Comparison of ENCODE assay signal across 8 mouse cellular contexts in the genomic region with DNA sequence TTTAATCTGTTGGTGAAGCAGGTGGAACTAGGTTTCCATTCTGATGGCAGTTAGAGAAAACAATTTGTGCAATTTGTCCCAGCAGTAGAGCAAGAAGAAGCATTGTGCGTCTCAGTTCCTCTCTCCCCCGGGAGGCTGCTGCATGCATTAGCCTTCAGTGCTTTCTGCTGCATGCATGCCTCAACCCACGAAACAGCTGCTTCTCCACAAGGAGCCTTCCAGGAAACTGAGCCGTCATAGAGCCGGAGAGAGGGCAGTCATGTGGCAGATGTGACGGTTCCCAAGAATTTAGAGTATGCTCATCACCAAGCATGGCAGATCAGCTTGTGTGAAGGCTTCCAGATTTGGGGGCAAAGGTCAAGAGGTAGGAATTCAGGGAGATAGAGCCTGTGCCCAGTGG.
DNase-seq lines count a peak whose midpoint lies in the region.
"Had no signal": no experiment of that assay in that cellular context is flagged by ENCODE, and none has a peak within 500 bp of the region (broad histone marks: within the 10 kb centered on the region; RNA-seq: fewer than 3 reads in every experiment).

No protein-coding gene starts in this region.

- intact Hi-C loops in left cerebral cortex, postnatal 14 days (cut with DNase I): no loop called here

- DNase-seq in layer of hippocampus, adult 11-12 months (ENCODE audit: low spot score): peak; percentile 36
- no peak for DNase-seq in layer of hippocampus, postnatal 25 days (ENCODE audit: extremely low spot score in 1 of 2, low spot score in 1 of 2)
- peak; percentile 48 for DNase-seq in Muller cell, postnatal 12 days (ENCODE audit: inconsistent ontology term)
- DNase-seq in embryo, embryonic 10.5 days (ENCODE audit: low spot score): peak; percentile 47
- peak; percentile 33 to 58 for DNase-seq in left cerebral cortex, postnatal 14 days (ENCODE audit: low spot score in 2 of 2)
- DNase-seq in spleen, postnatal 36 days (ENCODE audit: low spot score in 2 of 2): no peak
- no peak for DNase-seq in adrenal gland, postnatal 10 days
- DNase-seq: thymus, adult 2 months had no signal

Comparison
In these comparisons a context has a peak if more than half of its experiments do, and no peak if none do; other contexts are left out.
1. DNase-seq: peak in layer of hippocampus, adult 11-12 months (single experiment), Muller cell, postnatal 12 days (single experiment), embryo, embryonic 10.5 days (single experiment) and left cerebral cortex, postnatal 14 days (2 of 2); none in layer of hippocampus, postnatal 25 days (0 of 2), spleen, postnatal 36 days (0 of 2) and adrenal gland, postnatal 10 days (single experiment).